Mouse (Mus musculus) thymus, adult 2 months (tissue): Measurements from ENCODE around the gene Ttc3.

Source experiments
- CTCF ChIP-seq: fragments of 200-500 bp; IDR thresholded peaks from 2 replicates; pipeline ENCODE4 v1.5.1; 2012; ENCODE audit warnings: mild to moderate bottlenecking, control low read depth, low read length, moderate library complexity, borderline replicate concordance; ENCODE audit not compliant: control insufficient read depth, poor library complexity, insufficient read depth; ENCODE audit errors: extremely low read depth
- POLR2A ChIP-seq: fragments of 200-500 bp; IDR thresholded peaks from 2 replicates; pipeline ENCODE4 v1.6.1; 2012; ENCODE audit warnings: mild to moderate bottlenecking, low read length, control low read depth, moderate library complexity; ENCODE audit not compliant: control insufficient read depth, poor library complexity, insufficient read depth; ENCODE audit errors: extremely low read depth

GRCm38 (mm10) chr16:94330429-94330828, 40.0 kb upstream of the Ttc3 start:
- TF ChIP-seq CTCF: no peak
- no peak for TF ChIP-seq POLR2A
